Mouse (Mus musculus) midbrain, embryonic 16.5 days (tissue): ENCODE results near the gene Klhdc7b. TPM values are rescaled to one million over a fixed set of nuclear protein-coding genes. Genes with fewer than 3 reads are reported as not detected.

ENCODE experiments used
- ATAC-seq: fragments of 200-750 bp; cut with Nextera tagmentation; 2 replicates; pipeline ENCODE4 v1.8.0; 2017; ENCODE audit warnings: moderate TSS enrichment
- H3K27ac ChIP-seq: fragments of 300-500 bp; sonication (generic); 2 replicates; pipeline ENCODE4 v1.5.1; 2014; ENCODE audit warnings: mild to moderate bottlenecking, low read length, mixed read lengths
- H3K27me3 ChIP-seq: fragments of 300-500 bp; sonication (generic); 2 replicates; pipeline ENCODE4 v1.6.1; 2014; ENCODE audit warnings: low read depth, low read length, mixed read lengths; ENCODE audit not compliant: control insufficient read depth, insufficient read depth
- H3K36me3 ChIP-seq: fragments of 300-500 bp; sonication (generic); 2 replicates; pipeline ENCODE4 v1.6.1; 2014; ENCODE audit warnings: mild to moderate bottlenecking, low read length, moderate library complexity, mixed read lengths; ENCODE audit not compliant: control insufficient read depth, insufficient read depth
- H3K4me1 ChIP-seq: fragments of 300-500 bp; sonication (generic); 2 replicates; pipeline ENCODE4 v1.6.1; 2014; ENCODE audit warnings: mild to moderate bottlenecking, low read length, mixed read lengths; ENCODE audit not compliant: control insufficient read depth, insufficient read depth
- H3K4me2 ChIP-seq: fragments of 300-500 bp; sonication (generic); 2 replicates; pipeline ENCODE4 v1.6.1; 2014; ENCODE audit warnings: mild to moderate bottlenecking, low read length, mixed read lengths
- H3K4me3 ChIP-seq: fragments of 300-500 bp; sonication (generic); 2 replicates; pipeline ENCODE4 v1.5.1; 2014; ENCODE audit warnings: low read depth, mild to moderate bottlenecking, low read length, moderate library complexity, mixed read lengths
- H3K9ac ChIP-seq: fragments of 300-500 bp; sonication (generic); 2 replicates; pipeline ENCODE4 v1.6.1; 2014; ENCODE audit warnings: low read depth, low read length, mixed read lengths
- H3K9me3 ChIP-seq: fragments of 300-500 bp; sonication (generic); replicated peaks from 2 replicates; pipeline ENCODE4 v1.6.1; 2014; ENCODE audit warnings: mild to moderate bottlenecking, low read length, mixed read lengths; ENCODE audit not compliant: control insufficient read depth, poor library complexity, severe bottlenecking
- WGBS: fragments of 180-500 bp; shearing (Covaris S2); extraction: QIAGEN DNeasy Blood & Tissue Kit; methylation state at CpG from one replicate; pipeline ENCODE4 v1.1.7; 2014; 5-methylcytosine and 5-hydroxymethylcytosine counted together
- polyA plus RNA-seq: library from polyadenylated mRNA; unstranded; fragments of >200 nt; fragmentation: Nextera tagmentation; extraction: Ambion mirVana; gene quantifications from 2 replicates; pipeline ENCODE4 v1.2.1, GENCODE M21; 2015

Klhdc7b gene
- polyA plus RNA-seq, 1 experiment from 2014 or later = 0.06 TPM

GRCm38 (mm10) chr15:89372068-89372467 lies 12.6 kb upstream of the Klhdc7b start:
- Histone ChIP-seq H3K4me3 (no peak overlapping the region), H3K4me1 (peaks cover 12% of the 10 kb centered on the region), H3K4me2 (no peak overlapping the region), H3K27ac (no peak overlapping the region), H3K27me3 (peaks cover 13% of the 10 kb centered on the region), H3K9ac (no peak overlapping the region), H3K36me3 (peaks cover 31% of the 10 kb centered on the region), H3K9me3 (no peaks in the 10 kb centered on the region)
- 85% methylated on average over 13 of the region's 13 CpGs for WGBS
- ATAC-seq = no peak

DNA sequence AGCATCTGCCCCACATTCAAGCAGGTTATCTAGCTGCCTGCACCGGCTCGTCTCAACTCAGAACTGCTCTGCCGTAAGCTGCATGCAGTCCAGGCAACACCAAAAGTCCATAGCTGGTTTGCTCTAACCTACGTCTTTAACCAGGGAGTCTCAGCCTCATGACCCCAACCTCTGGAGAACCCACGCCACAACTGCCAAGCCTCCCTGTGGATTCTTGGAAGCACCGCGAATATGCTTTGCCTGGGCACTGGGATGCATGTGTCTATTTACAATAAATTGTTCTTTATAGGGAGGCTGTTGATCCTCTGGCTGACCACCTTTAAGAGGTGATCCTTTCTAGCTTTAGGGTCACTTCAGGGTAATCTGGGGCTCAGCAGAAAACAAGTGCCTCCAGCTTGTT lies 12.2 kb upstream of the Klhdc7b start:
- Histone ChIP-seq H3K27me3 (peaks cover 17% of the 10 kb centered on the region), H3K27ac (no peak overlapping the region), H3K9ac (peak overlapping the region; percentile 88; the same call in 1 of the 2 replicates), H3K4me2 (peak overlapping the region; percentile 82), H3K36me3 (peaks cover 26% of the 10 kb centered on the region), H3K4me1 (peaks cover 12% of the 10 kb centered on the region), H3K9me3 (no peaks in the 10 kb centered on the region), H3K4me3 (peak overlapping the region; percentile 72)
- no peak for ATAC-seq
- 86% methylated on average over 7 of the region's 7 CpGs for WGBS

- Histone ChIP-seq H3K27me3 (peaks cover 24% of the 10 kb centered on the region), H3K9ac (peak overlapping the region; percentile 88), H3K27ac (peak overlapping the region; percentile 94), H3K36me3 (peaks cover 22% of the 10 kb centered on the region), H3K9me3 (no peaks in the 10 kb centered on the region), H3K4me2 (peak overlapping the region; percentile 82), H3K4me1 (peaks cover 13% of the 10 kb centered on the region), H3K4me3 (peak overlapping the region; percentile 72)
- 2% methylated on average over 35 of the region's 35 CpGs for WGBS
- ATAC-seq = peak; percentile 84
These were observed 11.5 kb upstream of the Klhdc7b start for GRCm38 (mm10) chr15:89373027-89373761.

DNA sequence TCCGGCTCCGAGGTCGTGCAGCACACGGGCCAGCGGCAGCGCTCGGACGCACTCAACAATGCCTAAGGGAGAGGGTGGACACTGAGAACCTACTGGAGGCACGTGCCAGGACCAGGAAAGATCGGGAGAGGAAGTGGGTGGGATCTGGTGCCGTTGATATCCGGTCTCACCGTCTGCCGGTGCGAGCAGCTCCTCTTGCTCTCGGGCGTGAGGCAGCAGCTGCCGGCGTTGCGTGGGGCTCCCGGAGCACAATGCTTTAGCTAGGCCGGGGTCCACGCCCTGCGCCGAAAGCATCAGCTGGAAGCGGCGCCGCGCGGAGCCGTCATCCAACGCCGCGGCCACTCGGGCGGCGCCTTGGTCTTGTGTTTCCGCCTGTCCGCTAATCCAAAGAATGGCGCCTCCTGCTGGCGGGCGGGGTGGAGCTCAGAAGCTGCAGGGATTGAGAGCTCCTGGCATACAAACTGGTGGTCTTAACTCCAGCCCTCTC lies 10.9 kb upstream of the Klhdc7b start, which contains the start of gene Sco2:
TSS of gene Sco2 (minus strand) at position 85 of the 487 bp plus-strand sequence.
- under 1% methylated on average over 42 of the region's 42 CpGs for WGBS
- H3K27ac ChIP-seq = peak within 1 kb of the TSS; percentile 94
- peaks cover 18% of the 10 kb centered on the region for H3K4me1 ChIP-seq
- H3K4me3 ChIP-seq = peak within 1 kb of the TSS; percentile 72
- H3K36me3 ChIP-seq = peaks cover 18% of the 10 kb centered on the region
- ATAC-seq = peak; percentile 88
- H3K4me2 ChIP-seq = peak within 1 kb of the TSS; percentile 82
- no peaks in the 10 kb centered on the region for H3K9me3 ChIP-seq
- peaks cover 28% of the 10 kb centered on the region for H3K27me3 ChIP-seq
- peak within 1 kb of the TSS; percentile 88 for H3K9ac ChIP-seq

DNA sequence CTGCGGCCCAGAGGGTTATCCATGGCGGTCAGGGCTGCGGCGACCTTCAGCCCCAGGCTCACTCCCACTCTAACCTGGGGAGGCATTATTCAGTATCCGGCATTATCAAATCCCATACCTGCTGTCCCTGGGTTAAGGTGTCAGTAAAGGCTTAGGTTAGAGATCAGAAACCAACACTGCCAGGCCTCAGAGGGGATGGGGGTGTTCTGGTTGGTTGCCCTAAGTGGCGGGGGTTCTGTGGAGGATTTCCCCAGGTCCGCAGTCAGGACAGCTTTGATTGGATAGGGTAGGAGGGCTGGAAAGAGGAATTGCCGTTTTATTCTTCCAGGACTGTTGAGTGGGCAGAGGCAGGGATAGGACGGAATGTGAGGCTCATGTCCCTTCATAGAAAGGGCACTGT lies 10.4 kb upstream of the Klhdc7b start:
- Histone ChIP-seq H3K4me2 (peak overlapping the region; percentile 82), H3K4me3 (peak overlapping the region; percentile 72), H3K9ac (peak overlapping the region; percentile 88), H3K4me1 (peaks cover 23% of the 10 kb centered on the region), H3K27ac (peak overlapping the region; percentile 94), H3K27me3 (peaks cover 32% of the 10 kb centered on the region), H3K9me3 (no peaks in the 10 kb centered on the region), H3K36me3 (peaks cover 16% of the 10 kb centered on the region)
- ATAC-seq = peak; percentile 12; the same call in 1 of the 2 replicates
- 44% methylated on average over 9 of the region's 9 CpGs for WGBS

GRCm38 (mm10) chr15:89374801-89375534 lies 9.7 kb upstream of the Klhdc7b start:
- no peak overlapping the region for H3K27ac ChIP-seq
- H3K4me2 ChIP-seq = no peak overlapping the region
- H3K9me3 ChIP-seq = no peaks in the 10 kb centered on the region
- no peak overlapping the region for H3K9ac ChIP-seq
- H3K36me3 ChIP-seq = peaks cover 12% of the 10 kb centered on the region
- peaks cover 24% of the 10 kb centered on the region for H3K4me1 ChIP-seq
- ATAC-seq = no peak
- H3K4me3 ChIP-seq = no peak overlapping the region
- WGBS = 92% methylated on average over 17 of the region's 17 CpGs
- H3K27me3 ChIP-seq = peaks cover 35% of the 10 kb centered on the region

DNA sequence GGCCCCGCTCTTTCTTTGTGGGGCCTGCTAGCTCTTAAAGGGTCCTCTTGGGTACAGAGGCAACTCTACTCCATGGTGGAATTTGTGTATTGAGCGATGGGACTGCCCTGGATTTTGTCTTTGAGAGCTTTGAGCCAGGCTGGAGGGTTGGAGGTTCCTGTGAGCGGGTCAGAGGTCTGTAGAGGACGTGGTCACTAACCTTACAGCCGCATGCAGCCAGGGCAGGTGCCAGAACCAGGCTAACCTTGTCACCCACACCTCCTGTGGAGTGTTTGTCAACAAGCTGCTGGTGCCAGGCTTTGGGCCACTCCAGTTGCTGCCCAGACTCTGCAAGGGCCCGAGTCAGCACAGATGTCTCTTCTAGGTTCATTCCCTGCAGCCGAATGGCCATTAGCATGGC lies 8.7 kb upstream of the Klhdc7b start:
- Histone ChIP-seq H3K27me3 (peaks cover 35% of the 10 kb centered on the region), H3K9ac (no peak overlapping the region), H3K27ac (no peak overlapping the region), H3K36me3 (peaks cover 7% of the 10 kb centered on the region), H3K4me3 (no peak overlapping the region), H3K4me1 (peaks cover 24% of the 10 kb centered on the region), H3K9me3 (no peaks in the 10 kb centered on the region), H3K4me2 (no peak overlapping the region)
- no peak for ATAC-seq
- 80% methylated on average over 7 of the region's 7 CpGs for WGBS

GRCm38 (mm10) chr15:89376957-89377356 lies 7.8 kb upstream of the Klhdc7b start, which contains the start of gene Tymp:
Tymp (minus strand) TSS chr15:89377039.
- Histone ChIP-seq H3K9me3 (no peaks in the 10 kb centered on the region), H3K4me3 (no peak within 1 kb of the TSS), H3K4me2 (no peak within 1 kb of the TSS), H3K4me1 (peaks cover 24% of the 10 kb centered on the region), H3K9ac (no peak within 1 kb of the TSS), H3K27ac (no peak within 1 kb of the TSS), H3K36me3 (peaks cover 1% of the 10 kb centered on the region), H3K27me3 (peaks cover 35% of the 10 kb centered on the region)
- ATAC-seq = no peak
- 20% methylated on average over 16 of the region's 16 CpGs for WGBS

DNA sequence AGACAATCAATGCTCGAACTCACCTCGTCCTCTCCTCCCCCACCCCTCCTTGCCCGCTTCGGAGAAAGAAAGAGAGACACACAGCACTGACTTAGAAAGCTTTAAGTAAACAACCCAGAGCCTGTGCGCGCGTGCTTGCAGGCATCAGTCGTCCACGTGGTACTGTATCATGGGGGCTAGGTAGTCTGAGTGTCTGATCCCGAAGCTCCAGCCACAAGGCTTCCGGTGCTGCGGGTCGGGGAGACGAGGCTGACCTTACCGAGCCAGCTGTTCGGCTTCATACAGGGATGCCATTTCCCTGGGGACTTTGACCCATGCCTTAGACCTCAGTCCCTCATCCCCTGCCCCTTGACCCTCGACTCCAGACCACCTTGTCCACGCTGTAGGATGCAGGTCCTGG lies 7.4 kb upstream of the Klhdc7b start:
- H3K36me3 ChIP-seq = no peaks in the 10 kb centered on the region
- no peak overlapping the region for H3K27ac ChIP-seq
- ATAC-seq = no peak
- peaks cover 35% of the 10 kb centered on the region for H3K27me3 ChIP-seq
- H3K9me3 ChIP-seq = no peaks in the 10 kb centered on the region
- no peak overlapping the region for H3K4me2 ChIP-seq
- WGBS = 7% methylated on average over 18 of the region's 18 CpGs
- H3K9ac ChIP-seq = no peak overlapping the region
- peaks cover 24% of the 10 kb centered on the region for H3K4me1 ChIP-seq
- H3K4me3 ChIP-seq = no peak overlapping the region
